Mouse (Mus musculus) cerebellum, adult 2 months (tissue): ENCODE results near the gene Trim60.

Experiments
- CTCF ChIP-seq: fragments of 200-500 bp; IDR thresholded peaks from 2 replicates; pipeline ENCODE4 v1.5.1; 2011; ENCODE audit warnings: low read depth, mild to moderate bottlenecking, control low read depth, low read length, moderate library complexity, borderline replicate concordance; ENCODE audit not compliant: insufficient read depth
- POLR2A ChIP-seq: fragments of 200-500 bp; IDR thresholded peaks from 2 replicates; pipeline ENCODE4 v1.6.1; 2011; ENCODE audit warnings: low read length, control low read depth, borderline replicate concordance; ENCODE audit not compliant: insufficient read depth

DNA sequence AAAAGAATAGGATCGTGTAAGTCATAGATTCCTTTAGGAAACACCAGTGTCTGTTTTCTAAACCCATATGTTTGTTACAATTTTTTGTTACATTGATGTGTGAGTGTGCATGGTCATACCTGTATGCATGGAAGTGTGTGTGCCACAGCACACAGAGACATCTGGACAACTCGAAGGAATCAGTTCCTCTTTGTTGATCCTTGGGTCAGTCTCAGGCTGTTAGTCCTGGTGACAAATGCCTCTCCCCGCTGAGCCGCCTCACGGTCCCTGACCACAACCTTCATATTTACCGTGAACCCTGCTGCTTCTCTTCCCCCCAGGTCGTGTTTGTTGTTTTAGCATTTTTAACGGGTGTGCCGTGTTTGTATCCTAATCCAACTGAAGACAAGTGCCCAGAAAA, 59.4 kb downstream of the Trim60 start:
- TF ChIP-seq POLR2A (no peak), CTCF (no peak)
